In the genomic region with DNA sequence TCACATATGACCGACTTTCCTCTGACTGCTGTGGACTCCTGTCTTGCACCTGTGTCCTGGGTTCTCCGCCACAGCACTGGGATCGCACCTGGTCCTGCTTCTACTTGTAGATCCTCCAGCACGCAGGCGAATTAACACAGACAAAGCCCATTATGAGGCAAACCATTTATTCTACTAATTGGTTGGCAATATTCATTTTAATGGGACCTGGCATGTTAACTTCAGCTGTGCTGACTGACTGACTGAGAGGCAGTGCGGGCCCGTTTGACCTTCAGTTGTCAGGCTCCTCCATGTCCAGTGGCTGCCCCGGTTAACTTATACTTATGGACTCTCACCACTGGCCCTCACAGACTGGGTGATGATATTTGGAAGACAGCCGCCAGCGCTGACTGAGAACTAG, we compare ENCODE assay signal across 17 mouse cellular contexts.
DNase-seq lines count a peak whose midpoint lies in the region; ATAC-seq and TF ChIP-seq lines count a peak whose summit lies in the region.
"Had no signal": no experiment of that assay in that cellular context is flagged by ENCODE, and none has a peak within 500 bp of the region (broad histone marks: within the 10 kb centered on the region; RNA-seq: fewer than 3 reads in every experiment).

No protein-coding gene starts in this region.

- no peak overlapping the region for H3K27ac ChIP-seq in heart, postnatal 0 days (ENCODE audit: low read depth)
- H3K27ac ChIP-seq in forebrain, embryonic 16.5 days (ENCODE audit: low read length) = peak overlapping the region; percentile 48
- H3K27ac ChIP-seq in limb, embryonic 10.5 days = peak overlapping the region; percentile 73
- H3K27ac ChIP-seq: embryonic facial prominence, embryonic 15.5 days; macrophage had no signal

- H3K9ac ChIP-seq in heart, postnatal 0 days (replicated peaks; ENCODE audit: low read depth, low read length) = no peak overlapping the region
- H3K9ac ChIP-seq in forebrain, embryonic 16.5 days (replicated peaks; ENCODE audit: low read depth, low read length) = 0 out of 2 replicates have a peak overlapping the region, but pooled peaks have one; percentile 19
- H3K9ac ChIP-seq: embryonic facial prominence, embryonic 15.5 days; lung, embryonic 14.5 days had no signal

- no peak overlapping the region for H3K4me3 ChIP-seq in heart, postnatal 0 days (ENCODE audit: low read depth, low read length)
- H3K4me3 ChIP-seq in forebrain, embryonic 16.5 days (replicated peaks; ENCODE audit: low read length) = no peak overlapping the region
- no peak overlapping the region for H3K4me3 ChIP-seq in limb, embryonic 10.5 days
- H3K4me3 ChIP-seq: embryonic facial prominence, embryonic 15.5 days had no signal

- TF ChIP-seq CTCF in heart, postnatal 0 days (IDR thresholded peaks at IDR 0.05; ENCODE audit: low read depth) = no peak
- no peak for TF ChIP-seq CTCF in brain, embryonic 14.5 days (IDR thresholded peaks at IDR 0.05; ENCODE audit: borderline replicate concordance, extremely low read depth, insufficient read depth, insufficient read length)

- no peak for DNase-seq in heart, postnatal 0 days (ENCODE audit: low spot score)
- DNase-seq in heart, adult 18-20 months = no peak
- DNase-seq in brain, embryonic 14.5 days (ENCODE audit: low read depth) = peak; percentile 63
- no peak for DNase-seq in limb, embryonic 10.5 days (ENCODE audit: low spot score)
- no peak for DNase-seq in gastrocnemius, postnatal 36 days
- DNase-seq in urinary bladder, postnatal 4 days (ENCODE audit: low spot score in 2 of 2) = no peak
- DNase-seq: adrenal gland, postnatal 10 days; cerebellum, adult 8-10 months; kidney, adult 8-10 months; lung, embryonic 14.5 days; thymus, postnatal 4 days had no signal

- no peaks in the 10 kb centered on the region for H3K27me3 ChIP-seq in heart, postnatal 0 days (ENCODE audit: control insufficient read depth, insufficient read depth, low read length)
- H3K27me3 ChIP-seq in forebrain, embryonic 16.5 days (replicated peaks; ENCODE audit: control insufficient read depth, insufficient read depth, low read length) = no peaks in the 10 kb centered on the region
- no peaks in the 10 kb centered on the region for H3K27me3 ChIP-seq in limb, embryonic 10.5 days (ENCODE audit: low read depth, poor library complexity, severe bottlenecking)
- H3K27me3 ChIP-seq: embryonic facial prominence, embryonic 15.5 days had no signal

- H3K4me1 ChIP-seq in heart, postnatal 0 days (ENCODE audit: control insufficient read depth, insufficient read depth) = peaks cover 20% of the 10 kb centered on the region; the same call in 1 of the 2 replicates
- H3K4me1 ChIP-seq in forebrain, embryonic 16.5 days (replicated peaks; ENCODE audit: control insufficient read depth, insufficient read depth, low read length) = peaks cover 30% of the 10 kb centered on the region
- H3K4me1 ChIP-seq in limb, embryonic 10.5 days = peaks cover 59% of the 10 kb centered on the region

- no peaks in the 10 kb centered on the region for H3K9me3 ChIP-seq in heart, postnatal 0 days (replicated peaks; ENCODE audit: control insufficient read depth, low read length)
- no peaks in the 10 kb centered on the region for H3K9me3 ChIP-seq in forebrain, embryonic 16.5 days (ENCODE audit: control insufficient read depth, low read length)
- H3K9me3 ChIP-seq in limb, embryonic 10.5 days (replicated peaks) = no peaks in the 10 kb centered on the region
- H3K9me3 ChIP-seq: embryonic facial prominence, embryonic 15.5 days had no signal

- no peak for TF ChIP-seq EP300 in heart, postnatal 0 days (IDR thresholded peaks at IDR 0.05; ENCODE audit: low read depth)

- TF ChIP-seq POLR2A in brain, embryonic 14.5 days (IDR thresholded peaks at IDR 0.05; ENCODE audit: borderline replicate concordance, extremely low read depth, insufficient read depth, insufficient read length, poor library complexity, severe bottlenecking) = no peak

- no peaks in the 10 kb centered on the region for H3K36me3 ChIP-seq in heart, postnatal 0 days (replicated peaks; ENCODE audit: control insufficient read depth, insufficient read depth, low read length)
- H3K36me3 ChIP-seq in forebrain, embryonic 16.5 days (ENCODE audit: control insufficient read depth, insufficient read depth) = no peaks in the 10 kb centered on the region
- no peaks in the 10 kb centered on the region for H3K36me3 ChIP-seq in limb, embryonic 10.5 days
- H3K36me3 ChIP-seq: embryonic facial prominence, embryonic 15.5 days had no signal

- no peak overlapping the region for H3K4me2 ChIP-seq in heart, postnatal 0 days (ENCODE audit: low read depth, low read length)
- no peak overlapping the region for H3K4me2 ChIP-seq in forebrain, embryonic 16.5 days (ENCODE audit: low read length)
- H3K4me2 ChIP-seq: embryonic facial prominence, embryonic 15.5 days; liver, embryonic 11.5 days; lung, embryonic 14.5 days had no signal

- WGBS in heart, postnatal 0 days = 62% methylated on average over 10 of the region's 10 CpGs
- WGBS in forebrain, embryonic 16.5 days = 43% methylated on average over 10 of the region's 10 CpGs
- 92% methylated on average over 10 of the region's 10 CpGs for WGBS in limb, embryonic 10.5 days

- intact Hi-C loops in gastrocnemius, postnatal 36 days (cut with DNase I) = loop anchor here (5.0 kb wide), 1 partner anchor 1170 kb away; no protein-coding TSS in a partner anchor

- ATAC-seq in heart, postnatal 0 days (ENCODE audit: insufficient read depth, low read depth) = 0 out of 2 replicates have a peak, but pooled peaks have one; percentile 28
- ATAC-seq in forebrain, embryonic 16.5 days = 0 out of 2 replicates have a peak, but pooled peaks have one; percentile 21
- ATAC-seq in megakaryocyte, adult 5-6 weeks (ENCODE audit: poor library complexity, severe bottlenecking) = no peak
- ATAC-seq: CD4-positive, CD25-positive, alpha-beta regulatory T cell, adult 4 months had no signal
